Mouse (Mus musculus): ENCODE measurements around the gene Paqr4. TPM values are rescaled to one million over a fixed set of nuclear protein-coding genes. Genes with fewer than 3 reads are reported as not detected.

The Paqr4 gene
- total RNA-seq, 2 experiments from 2014 or later = 9.9 to 13.9 TPM

DNA sequence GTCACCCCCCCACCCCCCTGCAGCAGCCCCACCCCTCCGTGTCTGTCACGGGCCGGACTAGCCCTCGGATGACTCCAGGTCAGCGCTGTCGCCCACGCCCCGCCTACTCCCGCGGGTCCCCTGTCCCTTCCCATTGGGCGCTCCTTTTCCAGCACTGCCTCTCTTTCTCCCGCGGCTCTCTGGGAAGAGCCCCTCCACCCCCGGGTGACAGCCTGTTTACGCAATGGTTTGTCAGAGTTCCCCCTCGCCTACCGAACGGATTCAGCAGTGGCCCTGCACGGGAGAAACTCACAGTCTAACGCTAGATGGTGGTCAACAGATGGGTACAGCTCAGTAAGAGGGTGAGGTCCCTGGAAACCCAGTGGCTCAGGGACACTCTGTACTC, 13.9 kb downstream of the Paqr4 start:
- peak; percentile 82 to 88 for DNase-seq

DNA sequence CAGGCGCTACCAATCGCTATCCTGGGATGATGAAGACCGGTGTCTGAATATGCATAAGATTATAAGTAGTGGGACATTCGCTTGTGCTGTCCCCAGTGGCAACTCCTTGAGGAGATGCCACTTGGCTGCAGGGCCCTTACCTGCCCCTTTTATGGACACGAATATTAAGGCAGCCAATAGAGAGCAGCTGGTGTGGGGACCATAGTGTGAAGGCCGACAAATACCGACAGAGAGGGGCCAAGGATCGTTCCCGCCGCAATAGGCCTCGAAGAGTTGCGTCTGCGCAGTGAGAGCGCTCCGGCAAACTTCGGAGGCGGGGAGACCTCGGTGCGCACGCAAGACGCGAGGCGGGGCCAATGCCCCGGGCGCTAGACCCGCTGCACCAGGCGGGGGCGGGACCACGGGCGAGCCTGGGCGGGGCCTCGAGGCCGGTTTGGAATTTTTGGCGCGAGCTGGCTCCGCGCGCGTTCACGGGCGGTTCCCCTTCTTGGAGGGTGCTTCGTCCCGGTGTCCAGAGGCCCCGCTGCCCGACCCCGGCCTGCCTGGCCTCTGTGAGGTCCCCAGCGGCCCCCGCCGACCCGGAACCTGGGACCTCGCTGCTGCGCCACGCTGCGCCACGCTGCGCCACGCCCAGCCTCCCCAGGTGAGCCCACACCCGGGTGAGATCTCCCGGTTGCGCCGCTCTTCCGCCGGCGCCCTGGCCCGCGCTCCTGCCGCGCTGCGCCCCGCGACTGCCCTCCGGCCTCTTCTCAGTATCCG, 14.5 kb downstream of the Paqr4 start, which contains the start of gene Pkmyt1:
Gene Pkmyt1, plus strand, starts transcription at position 338 of the 759 bp plus-strand sequence.
- DNase-seq = peak; percentile 97 to 99

GRCm38 (mm10) chr17:23725477-23725876, 15.2 kb downstream of the Paqr4 start:
- no peak for DNase-seq

GRCm38 (mm10) chr17:23722376-23723125, 18.1 kb downstream of the Paqr4 start, which contains the start of gene 1520401A03Rik:
TSS of gene 1520401A03Rik (minus strand) at chr17:23722783.
- DNase-seq = peak; percentile 37 to 45

GRCm38 (mm10) chr17:23721886-23722285, 18.8 kb downstream of the Paqr4 start:
- DNase-seq = peak; percentile 62 to 63

DNA sequence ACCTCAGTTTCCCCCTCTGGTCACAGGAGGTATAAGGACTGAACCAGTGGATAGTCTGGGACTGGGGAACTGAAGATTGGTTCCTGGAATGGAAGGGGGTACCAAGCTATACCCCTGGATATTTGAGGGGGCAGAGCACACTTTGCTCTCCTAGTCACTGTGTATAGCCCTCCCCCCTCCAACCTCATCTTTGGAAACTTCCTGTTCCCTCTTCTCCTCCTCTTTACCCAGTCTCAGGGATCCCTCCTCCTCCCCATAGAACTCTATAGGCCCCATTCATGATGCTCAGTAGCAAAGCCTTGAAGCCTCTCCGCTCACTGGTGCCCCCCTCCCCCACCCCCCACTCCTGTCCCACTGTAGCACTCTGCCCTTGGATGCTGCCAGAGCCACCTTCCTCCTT, 21.2 kb downstream of the Paqr4 start:
- no peak for DNase-seq

DNA sequence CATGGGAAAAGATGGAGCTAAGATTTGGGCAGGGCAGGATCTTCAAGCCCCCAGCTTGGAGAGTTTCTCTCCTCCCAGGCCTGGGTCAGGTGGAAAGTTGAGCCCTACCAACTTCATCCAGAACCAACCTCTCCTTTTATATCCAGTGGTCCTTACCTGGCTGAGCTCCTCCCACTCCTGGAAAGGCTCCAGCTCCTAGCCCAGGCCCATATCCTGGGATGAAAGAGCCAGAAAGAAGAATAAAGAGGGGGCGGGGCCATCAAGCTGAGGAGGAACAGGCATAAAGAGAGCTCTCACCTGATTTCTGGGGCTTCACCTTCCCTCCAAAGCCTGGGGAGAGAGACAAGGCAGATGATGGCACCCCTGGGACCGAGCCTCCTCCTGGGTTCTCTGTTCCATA, 23.7 kb downstream of the Paqr4 start:
- DNase-seq = no peak

GRCm38 (mm10) chr17:23706212-23706611, 34.5 kb downstream of the Paqr4 start:
- DNase-seq = peak; percentile 81 to 84

DNA sequence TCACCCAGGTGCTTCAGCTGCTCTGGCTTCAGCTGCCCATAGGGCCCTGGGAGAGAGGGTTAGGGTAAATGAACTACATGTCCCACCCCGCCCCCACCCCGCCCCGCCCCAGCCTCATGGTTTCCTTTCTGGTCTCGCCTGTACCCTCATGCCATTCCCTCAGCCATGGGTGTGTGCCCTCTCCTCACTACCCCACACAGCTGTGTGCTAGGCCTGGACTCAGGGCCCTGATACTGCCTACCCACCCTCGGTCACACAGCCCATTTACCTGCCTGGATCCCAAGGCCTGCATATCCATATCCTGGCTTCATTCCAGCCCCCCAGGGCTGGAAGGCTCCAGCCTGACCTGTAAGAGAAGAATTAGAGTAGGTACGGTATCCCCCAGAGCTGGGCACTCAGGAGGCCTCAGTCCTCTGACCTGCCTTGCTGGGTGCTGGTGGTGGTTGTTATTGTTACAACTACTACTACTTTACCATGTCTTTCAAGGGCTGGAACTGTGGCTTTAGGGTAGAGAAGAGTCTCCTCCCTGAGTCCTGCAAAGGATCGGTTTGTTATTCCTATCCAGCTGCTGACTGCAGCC, 35.1 kb downstream of the Paqr4 start:
- DNase-seq = no peak

- no peak for DNase-seq
Observed at GRCm38 (mm10) chr17:23704741-23705140, 35.9 kb downstream of the Paqr4 start.

DNA sequence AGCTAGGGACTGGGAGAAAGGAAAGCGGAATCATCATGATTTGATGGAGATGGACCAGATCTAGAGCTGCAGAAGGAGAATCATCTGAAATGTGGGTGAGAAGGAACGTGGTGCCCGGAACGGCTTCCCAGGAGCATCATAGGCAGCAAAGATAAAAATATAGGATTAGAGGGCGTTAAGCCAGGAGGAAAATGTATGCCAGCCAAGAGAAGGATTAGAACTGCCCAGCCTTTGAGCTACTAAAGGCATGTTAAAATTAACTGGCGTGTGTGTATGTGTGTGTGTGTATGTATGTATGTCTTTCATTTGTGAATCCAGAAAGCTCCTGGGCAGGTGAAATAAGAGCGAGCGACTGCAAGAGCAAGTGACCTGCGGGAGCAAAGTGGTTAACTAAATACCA, 37.4 kb downstream of the Paqr4 start:
- DNase-seq = no peak

DNA sequence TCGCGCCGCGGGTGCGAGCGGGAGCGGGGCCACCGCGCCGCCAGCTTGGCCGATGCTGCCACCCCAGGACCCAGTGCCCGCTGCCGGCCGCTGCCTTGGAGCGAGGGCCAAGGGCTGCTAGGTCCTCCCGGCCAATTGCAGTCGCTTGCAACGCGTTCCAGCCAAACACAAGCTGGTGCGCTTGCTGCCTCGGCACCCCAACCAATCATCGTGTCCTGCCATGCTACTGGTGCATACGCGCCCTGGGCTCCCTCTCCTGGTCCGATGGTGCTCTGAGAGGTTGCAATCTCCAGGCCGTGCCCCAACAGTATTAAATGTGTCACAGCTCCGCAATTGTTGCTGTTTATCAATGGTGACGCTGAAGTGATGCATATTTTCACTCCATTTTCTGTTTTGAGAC, 40.6 kb downstream of the Paqr4 start:
- peak; percentile 95 to 96 for DNase-seq

DNA sequence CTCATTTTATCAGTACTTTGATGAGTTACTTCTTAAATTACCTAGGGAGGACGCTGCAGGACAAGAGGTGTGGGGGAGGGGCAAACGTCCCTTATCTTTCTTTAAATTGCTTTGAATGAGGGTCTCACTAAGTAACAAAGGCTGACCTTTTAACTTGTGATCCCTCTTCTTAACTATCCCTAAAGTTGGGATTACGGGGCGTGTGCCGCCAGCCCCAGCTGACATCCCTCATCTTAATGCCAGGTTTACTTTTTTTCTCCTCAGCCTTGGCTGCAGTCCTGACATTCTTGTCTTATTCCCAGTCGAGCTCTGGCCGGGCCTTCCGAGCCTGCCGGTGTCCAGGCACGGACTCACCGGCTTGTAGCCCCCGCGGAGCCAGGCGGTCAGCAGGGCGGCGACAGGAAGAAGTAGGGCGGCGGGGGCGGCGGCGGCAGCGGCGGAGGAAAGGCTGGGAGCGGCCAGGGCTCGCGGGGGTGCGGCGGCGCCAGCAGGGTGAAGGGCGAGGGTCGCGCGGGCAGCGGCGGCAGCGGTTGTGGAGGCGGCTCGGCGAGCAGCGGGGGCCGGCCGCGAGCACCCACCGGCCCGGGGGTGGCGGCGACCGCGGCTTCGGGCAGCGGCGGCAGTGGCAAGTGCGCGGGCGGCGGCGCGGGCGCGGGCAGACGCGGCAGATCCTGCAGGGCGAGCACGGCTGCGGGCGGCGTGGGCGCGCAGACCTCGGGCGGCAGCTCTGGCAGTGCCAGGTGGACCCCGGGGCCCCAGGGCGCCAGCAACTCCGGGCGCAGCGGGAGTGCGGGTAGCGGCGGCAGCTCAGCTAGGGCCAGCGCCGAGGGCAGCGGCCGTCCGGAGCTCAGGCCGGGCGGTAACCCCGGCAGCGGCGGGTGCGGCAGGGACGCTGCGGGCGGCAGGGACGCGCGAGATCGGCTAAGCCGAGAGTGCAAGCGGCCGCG, 41.3 kb downstream of the Paqr4 start:
- DNase-seq = peak; percentile 68 to 71

GRCm38 (mm10) chr17:23695801-23696200, 44.9 kb downstream of the Paqr4 start:
- no peak for DNase-seq

DNA sequence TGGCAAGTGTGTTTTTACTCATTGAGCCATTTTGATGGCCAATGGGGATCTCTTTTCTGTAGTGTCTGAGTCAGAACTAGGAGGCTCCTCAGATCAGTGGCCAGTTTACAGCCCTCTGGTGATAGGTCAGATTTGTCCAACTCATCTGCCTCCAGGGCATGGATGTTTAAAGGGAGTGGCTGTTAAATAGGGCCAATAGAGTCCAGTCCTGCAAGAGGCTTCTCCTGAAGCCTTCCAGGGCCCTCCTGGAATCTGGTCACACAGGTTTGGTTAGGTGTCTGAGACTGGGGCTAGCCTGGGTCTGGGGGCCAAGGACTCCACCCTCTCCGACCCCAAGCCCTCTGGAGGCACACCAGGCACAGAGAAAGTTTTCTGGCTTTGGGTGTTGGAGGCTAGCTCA, 46.2 kb downstream of the Paqr4 start:
- DNase-seq = no peak

Other genes with a start within 250 kb of the Paqr4 start
- 10 to 100 TPM; 10.3 to 12.1 TPM for gene Zfp213, start 176.6 kb downstream of the Paqr4 start, total RNA-seq (2021)
- gene Zfp13, start 141.4 kb downstream of the Paqr4 start, total RNA-seq (2021) = 10 to 100 TPM in 1 of 2 experiments, 1 to 10 TPM in 1; 7.0 to 11.4 TPM
- gene Zscan10, start 140.0 kb downstream of the Paqr4 start, total RNA-seq (2021) = not detected
- gene Mmp25, start 95.6 kb downstream of the Paqr4 start, total RNA-seq (2021) = under 1 TPM; 0.20 TPM
- not detected for gene Bicdl2, start 80.4 kb downstream of the Paqr4 start, total RNA-seq (2021)
- gene Hcfc1r1, start 67.3 kb downstream of the Paqr4 start, total RNA-seq (2021) = 100 to 1,000 TPM; 125 to 143 TPM
- 10 to 100 TPM; 28.6 to 30.3 TPM for gene Thoc6, start 67.0 kb downstream of the Paqr4 start, total RNA-seq (2021)
- 100 to 1,000 TPM; 116 to 301 TPM for gene Tnfrsf12a, start 63.4 kb downstream of the Paqr4 start, total RNA-seq (2021)
- gene Cldn6, start 61.6 kb downstream of the Paqr4 start, total RNA-seq (2021) = not detected
- not detected for gene Cldn9, start 56.8 kb downstream of the Paqr4 start, total RNA-seq (2021)
- gene 1520401A03Rik, start 18.1 kb downstream of the Paqr4 start, total RNA-seq (2021) = 10 to 100 TPM in 1 of 2 experiments, 1 to 10 TPM in 1; 7.7 to 23.0 TPM
- 1 to 10 TPM; 4.0 to 5.6 TPM for gene Pkmyt1, start 14.5 kb downstream of the Paqr4 start, total RNA-seq (2021)
- gene Kremen2, start 5.0 kb upstream of the Paqr4 start, total RNA-seq (2021) = not detected
- 10 to 100 TPM; 60.2 to 61.4 TPM for gene Flywch1, start 30.7 kb upstream of the Paqr4 start, total RNA-seq (2021)
- 1 to 10 TPM; 6.9 to 8.8 TPM for gene Flywch2, start 45.2 kb upstream of the Paqr4 start, total RNA-seq (2021)
- gene Srrm2, start 49.7 kb upstream of the Paqr4 start, total RNA-seq (2021) = 100 to 1,000 TPM; 435 to 589 TPM
- gene Elob, start 88.3 kb upstream of the Paqr4 start, total RNA-seq (2021) = 100 to 1,000 TPM; 400 to 416 TPM
- not detected for gene Prss33, start 95.2 kb upstream of the Paqr4 start, total RNA-seq (2021)
- not detected for gene Prss32, start 103.0 kb upstream of the Paqr4 start, total RNA-seq (2021)
- under 1 TPM; 0.36 to 0.89 TPM for gene Prss41, start 103.3 kb upstream of the Paqr4 start, total RNA-seq (2021)
- not detected for gene Prss21, start 127.2 kb upstream of the Paqr4 start, total RNA-seq (2021)
- gene Dcpp1, start 140.0 kb upstream of the Paqr4 start, total RNA-seq (2021) = not detected
- gene Dcpp2, start 140.0 kb upstream of the Paqr4 start, total RNA-seq (2021) = not detected
- not detected for gene Dcpp3, start 176.6 kb upstream of the Paqr4 start, total RNA-seq (2021)
- not detected for gene Sbp, start 200.8 kb upstream of the Paqr4 start, total RNA-seq (2021)
- gene Sbpl, start 214.4 kb upstream of the Paqr4 start, total RNA-seq (2021) = not detected
- gene Prss30, start 239.7 kb upstream of the Paqr4 start, total RNA-seq (2021) = under 1 TPM; 0.23 to 0.33 TPM